Mouse (Mus musculus): ENCODE measurements at regions not wholly inside any gene's neighbourhood (a gene's known extent, or its start where the extent isn't known, plus 50 kb on each side); places are given as distances from the start of the nearest gene placed in this dataset.

DNA sequence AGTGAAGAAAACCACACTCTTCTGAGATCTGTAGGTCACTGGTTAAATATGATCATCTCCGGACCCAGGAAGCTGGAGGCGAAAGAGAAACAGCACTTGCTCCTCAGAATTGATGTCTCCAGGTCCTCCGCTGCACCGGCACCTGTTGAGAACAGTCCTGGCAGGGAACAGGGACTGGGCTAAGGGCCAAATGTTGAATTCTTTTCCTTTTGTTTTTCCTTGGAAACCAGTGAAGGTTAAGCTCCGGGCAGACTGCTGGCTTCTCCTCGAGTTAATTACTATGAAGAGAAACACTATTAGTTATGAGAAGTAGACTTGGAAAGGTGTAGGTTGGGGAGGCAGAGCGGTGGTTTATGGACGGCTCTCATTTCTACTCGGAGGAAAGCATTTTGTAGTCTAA lies 242.7 kb downstream of the Rngtt start:
- H3K4me1 ChIP-seq (ENCODE audit: control insufficient read depth): no peaks in the 10 kb centered on the region
- no peaks in the 10 kb centered on the region for H3K36me3 ChIP-seq (ENCODE audit: control insufficient read depth)
- no peak overlapping the region for H3K4me3 ChIP-seq (replicated peaks)
- TF ChIP-seq TAL1 (IDR thresholded peaks at IDR 0.05; ENCODE audit: low read length): no peak
- TF ChIP-seq GATA1 (IDR thresholded peaks at IDR 0.05; ENCODE audit: low read length): no peak
- H3K27me3 ChIP-seq (ENCODE audit: control insufficient read depth): peaks cover 11% of the 10 kb centered on the region
- no peaks in the 10 kb centered on the region for H3K9me3 ChIP-seq (ENCODE audit: control insufficient read depth, low read length)

DNA sequence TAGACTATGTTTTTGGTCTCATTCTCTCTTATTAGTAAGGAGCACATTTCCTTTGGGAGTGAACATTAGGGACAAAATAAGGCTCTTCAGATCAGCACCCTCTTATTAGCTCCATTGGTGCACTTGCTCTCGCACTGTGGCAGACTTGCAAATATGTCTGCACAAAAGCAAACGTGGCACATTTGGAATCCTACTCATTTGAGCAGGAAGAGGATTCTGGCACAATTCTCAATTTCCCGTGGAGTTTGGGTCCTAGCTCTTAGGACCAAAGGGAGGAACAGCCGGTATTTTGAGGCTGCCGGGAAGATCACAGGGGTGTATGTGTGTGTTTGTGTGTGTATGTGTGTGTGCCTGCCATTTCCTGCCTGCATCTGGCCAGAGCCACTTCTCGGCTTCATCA lies 244.5 kb downstream of the Rngtt start:
- TF ChIP-seq GATA1 (IDR thresholded peaks at IDR 0.05; ENCODE audit: low read length): no peak
- TF ChIP-seq TAL1 (IDR thresholded peaks at IDR 0.05; ENCODE audit: low read length): no peak
- Histone ChIP-seq H3K4me3 (replicated peaks) (no peak overlapping the region), H3K4me1 (ENCODE audit: control insufficient read depth) (no peaks in the 10 kb centered on the region), H3K36me3 (ENCODE audit: control insufficient read depth) (no peaks in the 10 kb centered on the region), H3K9me3 (ENCODE audit: control insufficient read depth, low read length) (no peaks in the 10 kb centered on the region), H3K27me3 (ENCODE audit: control insufficient read depth) (peaks cover 11% of the 10 kb centered on the region)

DNA sequence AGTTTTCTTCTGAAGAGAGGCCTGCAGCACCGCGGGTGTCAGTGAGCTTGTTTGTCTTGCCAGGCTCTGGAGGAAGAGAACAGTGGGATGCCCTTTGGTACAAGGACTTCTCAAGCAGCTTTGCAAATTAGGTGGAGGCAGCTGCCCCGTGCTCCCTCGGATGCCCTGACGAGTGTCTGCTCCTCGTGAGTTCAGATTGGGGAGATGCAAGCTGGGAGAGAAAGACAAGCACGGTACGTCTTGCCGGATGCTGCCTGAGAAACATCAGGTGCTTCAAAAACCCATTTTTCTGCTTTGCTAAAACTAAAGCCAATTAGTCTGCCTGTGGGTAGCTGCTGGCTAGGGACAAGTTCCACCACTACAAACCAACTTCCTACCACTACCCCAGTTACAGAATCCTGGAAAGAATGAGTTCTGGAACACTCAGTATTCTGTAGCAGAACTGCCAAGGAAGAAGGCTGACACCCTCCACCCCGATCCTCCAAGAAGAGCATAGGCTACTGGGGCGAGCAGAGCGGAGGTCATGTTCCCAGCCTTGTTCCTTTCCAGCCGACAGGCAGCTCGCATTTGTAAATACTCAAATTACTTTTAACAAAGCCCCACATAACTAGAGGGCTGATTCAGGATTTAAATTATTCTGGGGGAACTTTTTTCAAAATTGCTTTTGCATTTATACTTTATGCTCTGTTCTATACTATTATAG lies 245.3 kb downstream of the Rngtt start:
- Histone ChIP-seq H3K9me3 (ENCODE audit: control insufficient read depth, low read length) (no peaks in the 10 kb centered on the region), H3K4me3 (replicated peaks) (no peak overlapping the region), H3K27me3 (ENCODE audit: control insufficient read depth) (peaks cover 11% of the 10 kb centered on the region), H3K4me1 (ENCODE audit: control insufficient read depth) (no peaks in the 10 kb centered on the region), H3K36me3 (ENCODE audit: control insufficient read depth) (no peaks in the 10 kb centered on the region)
- TF ChIP-seq GATA1 (IDR thresholded peaks at IDR 0.05; ENCODE audit: low read length) (no peak), TAL1 (IDR thresholded peaks at IDR 0.05; ENCODE audit: low read length) (no peak)

DNA sequence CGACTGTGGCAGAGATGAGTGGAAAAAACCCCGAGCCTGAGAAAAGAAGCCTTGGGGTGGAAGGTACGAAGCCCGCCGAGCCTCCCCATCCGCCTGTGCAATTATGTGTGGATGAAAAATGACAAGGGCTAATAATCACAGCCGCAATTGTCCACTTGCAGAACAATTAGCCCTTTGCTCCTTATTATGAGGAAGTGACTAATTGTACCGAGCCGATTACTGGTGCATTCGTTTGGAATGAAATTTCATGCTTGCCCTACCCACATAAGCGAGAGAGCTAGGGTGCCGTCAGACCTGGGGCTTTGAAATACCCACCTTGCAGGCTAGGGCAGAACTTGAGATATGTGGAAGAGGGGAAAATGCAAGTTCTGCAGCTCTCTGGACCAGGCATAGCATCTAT lies 245.9 kb downstream of the Rngtt start:
- peaks cover 11% of the 10 kb centered on the region for H3K27me3 ChIP-seq (ENCODE audit: control insufficient read depth)
- H3K36me3 ChIP-seq (ENCODE audit: control insufficient read depth): no peaks in the 10 kb centered on the region
- no peak for TF ChIP-seq TAL1 (IDR thresholded peaks at IDR 0.05; ENCODE audit: low read length)
- TF ChIP-seq GATA1 (IDR thresholded peaks at IDR 0.05; ENCODE audit: low read length): no peak
- H3K4me3 ChIP-seq (replicated peaks): no peak overlapping the region
- no peaks in the 10 kb centered on the region for H3K4me1 ChIP-seq (ENCODE audit: control insufficient read depth)
- H3K9me3 ChIP-seq (ENCODE audit: control insufficient read depth, low read length): no peaks in the 10 kb centered on the region

DNA sequence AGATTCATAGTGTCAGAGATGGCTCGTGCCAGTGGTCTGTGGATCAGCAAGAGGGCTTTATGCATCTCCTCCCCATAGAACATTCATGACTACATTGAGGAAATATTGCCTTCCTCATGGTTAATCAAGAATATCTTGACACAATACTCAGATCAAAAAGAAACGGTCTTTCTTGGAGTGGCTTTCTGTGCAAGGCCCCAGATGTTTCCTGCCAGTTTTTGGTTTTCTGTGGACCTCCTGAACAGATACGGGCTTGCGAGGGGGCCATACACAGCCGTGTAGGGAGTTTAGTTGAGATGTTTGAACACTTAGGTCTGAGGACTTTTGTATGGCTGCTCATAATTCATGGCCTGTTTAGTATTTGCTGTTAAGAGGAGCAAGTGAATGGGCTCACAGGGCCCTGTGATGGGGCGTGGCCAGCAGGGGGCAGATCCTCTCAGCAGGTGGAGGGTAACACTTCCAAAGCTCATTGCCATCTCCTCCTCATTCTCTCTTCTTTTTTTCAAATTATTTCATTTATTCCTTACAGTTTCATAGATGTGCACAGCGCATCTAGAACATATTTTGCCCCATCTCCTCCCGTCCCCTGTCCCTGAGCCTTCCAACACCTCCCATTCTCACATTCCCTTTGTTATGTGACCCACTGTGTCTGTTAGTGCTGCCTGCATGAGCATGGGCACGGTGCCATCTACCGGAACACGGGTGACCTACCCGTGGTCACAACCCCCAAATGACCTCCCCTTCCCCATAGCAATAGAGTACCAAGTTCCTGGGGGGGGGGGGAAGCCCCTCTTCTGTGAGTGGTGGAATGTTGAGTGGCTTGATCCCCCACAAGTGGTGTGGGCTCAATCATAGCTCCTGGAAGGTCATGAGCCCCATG lies 246.8 kb downstream of the Rngtt start:
- H3K9me3 ChIP-seq (ENCODE audit: control insufficient read depth, low read length): no peaks in the 10 kb centered on the region

DNA sequence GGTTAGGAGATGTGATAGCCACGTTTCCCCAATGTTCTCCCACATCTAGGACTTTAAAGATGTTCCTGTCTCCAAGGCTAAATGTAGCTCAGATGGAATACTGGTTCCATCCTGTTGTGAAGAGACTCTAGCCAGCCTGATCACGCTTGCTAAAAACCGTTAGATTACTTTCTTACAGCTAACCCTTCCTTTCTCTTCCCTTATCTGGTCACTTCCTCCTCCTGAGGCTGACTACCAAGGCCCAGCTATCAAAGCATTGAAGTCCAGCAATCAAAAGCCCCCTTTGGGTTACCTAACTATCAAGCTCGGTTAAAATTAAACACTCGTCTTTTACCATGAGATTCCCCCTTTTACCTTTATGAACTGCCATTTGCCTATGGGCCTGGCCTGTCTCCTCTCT lies 260.2 kb downstream of the Rngtt start:
- Histone ChIP-seq H3K9me3 (ENCODE audit: control insufficient read depth, low read length) (no peaks in the 10 kb centered on the region), H3K36me3 (ENCODE audit: control insufficient read depth) (no peaks in the 10 kb centered on the region), H3K4me1 (ENCODE audit: control insufficient read depth) (no peaks in the 10 kb centered on the region), H3K4me3 (replicated peaks) (no peak overlapping the region), H3K27me3 (ENCODE audit: control insufficient read depth) (no peaks in the 10 kb centered on the region)
- TF ChIP-seq GATA1 (IDR thresholded peaks at IDR 0.05; ENCODE audit: low read length) (no peak), TAL1 (IDR thresholded peaks at IDR 0.05; ENCODE audit: low read length) (no peak)

More for the DNA sequence above, 246.8 kb downstream of the Rngtt start:
- Histone ChIP-seq H3K27me3 (ENCODE audit: control insufficient read depth) (peaks cover 11% of the 10 kb centered on the region), H3K4me3 (replicated peaks) (no peak overlapping the region), H3K36me3 (ENCODE audit: control insufficient read depth) (no peaks in the 10 kb centered on the region), H3K4me1 (ENCODE audit: control insufficient read depth) (no peaks in the 10 kb centered on the region)
- no peak for TF ChIP-seq GATA1 (IDR thresholded peaks at IDR 0.05; ENCODE audit: low read length)
- no peak for TF ChIP-seq TAL1 (IDR thresholded peaks at IDR 0.05; ENCODE audit: low read length)

DNA sequence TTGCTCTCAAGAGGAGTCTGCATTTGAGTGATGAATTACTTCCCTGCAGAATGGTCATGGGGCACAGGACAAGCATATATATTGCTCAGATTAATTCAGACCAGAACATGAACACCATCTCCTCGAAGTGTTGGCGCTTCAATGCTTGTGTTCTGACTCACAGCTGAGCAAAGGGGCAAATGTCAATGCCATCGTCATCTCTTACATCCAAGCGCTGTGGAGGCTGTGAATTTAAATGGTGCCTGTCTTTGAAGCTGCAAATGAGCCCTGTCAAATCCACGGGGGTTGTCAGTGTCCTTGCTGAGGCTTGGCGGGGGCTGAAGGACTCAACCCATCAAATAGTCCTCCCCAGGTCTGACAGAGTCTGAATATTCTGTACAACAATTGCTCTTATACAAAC lies 261.2 kb downstream of the Rngtt start:
- no peak for TF ChIP-seq GATA1 (IDR thresholded peaks at IDR 0.05; ENCODE audit: low read length)
- TF ChIP-seq TAL1 (IDR thresholded peaks at IDR 0.05; ENCODE audit: low read length): no peak
- Histone ChIP-seq H3K27me3 (ENCODE audit: control insufficient read depth) (no peaks in the 10 kb centered on the region), H3K9me3 (ENCODE audit: control insufficient read depth, low read length) (no peaks in the 10 kb centered on the region), H3K4me1 (ENCODE audit: control insufficient read depth) (no peaks in the 10 kb centered on the region), H3K36me3 (ENCODE audit: control insufficient read depth) (no peaks in the 10 kb centered on the region), H3K4me3 (replicated peaks) (no peak overlapping the region)

DNA sequence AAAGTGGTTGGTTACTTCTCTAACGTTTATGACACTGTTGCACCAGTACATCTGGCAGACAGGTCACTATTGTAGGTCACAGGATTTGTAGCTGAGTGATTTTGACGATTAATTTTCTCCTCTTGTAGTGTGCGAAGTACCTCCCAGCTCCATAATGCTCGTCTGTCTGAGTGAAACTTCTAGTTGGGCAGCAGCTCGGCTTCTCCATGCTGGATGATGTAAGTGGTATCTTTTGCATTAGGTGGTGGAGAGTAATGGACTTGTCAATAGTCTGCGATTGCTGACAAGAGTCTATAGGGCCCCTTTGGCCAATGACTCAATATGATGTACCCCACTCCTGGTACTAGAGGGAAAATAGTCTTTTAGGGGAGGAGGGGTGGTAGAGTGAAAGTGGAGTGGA lies 267.5 kb downstream of the Rngtt start:
- no peaks in the 10 kb centered on the region for H3K36me3 ChIP-seq (ENCODE audit: control insufficient read depth)
- H3K27me3 ChIP-seq (ENCODE audit: control insufficient read depth): no peaks in the 10 kb centered on the region
- no peak overlapping the region for H3K4me3 ChIP-seq (replicated peaks)
- H3K9me3 ChIP-seq (ENCODE audit: control insufficient read depth, low read length): 0 out of 2 replicates have a peak, but pooled peaks cover 5% of the 10 kb centered on the region
- TF ChIP-seq TAL1 (IDR thresholded peaks at IDR 0.05; ENCODE audit: low read length) (no peak), GATA1 (IDR thresholded peaks at IDR 0.05; ENCODE audit: low read length) (no peak)
- no peaks in the 10 kb centered on the region for H3K4me1 ChIP-seq (ENCODE audit: control insufficient read depth)

DNA sequence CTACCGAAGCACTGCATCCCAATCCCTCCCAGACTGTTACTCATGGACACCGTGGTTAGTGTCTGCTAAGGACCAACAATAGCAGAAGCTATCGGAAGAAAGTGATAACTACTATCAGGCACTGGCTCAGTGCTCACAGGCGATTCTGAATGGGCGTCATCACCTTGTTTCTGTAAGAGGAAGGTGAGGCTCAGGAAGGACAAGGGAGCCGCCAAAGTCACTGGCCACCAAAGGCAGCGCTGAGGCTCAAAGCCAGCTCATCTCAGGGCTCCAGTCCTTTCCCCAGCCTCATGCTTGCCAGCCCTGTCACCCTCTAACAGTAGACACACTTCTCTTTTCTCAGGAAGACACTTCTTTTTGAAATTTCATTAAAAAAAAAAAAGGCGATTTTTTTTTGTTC lies 270.4 kb downstream of the Rngtt start:
- no peak overlapping the region for H3K4me3 ChIP-seq (replicated peaks)
- TF ChIP-seq TAL1 (IDR thresholded peaks at IDR 0.05; ENCODE audit: low read length): no peak
- no peak for TF ChIP-seq GATA1 (IDR thresholded peaks at IDR 0.05; ENCODE audit: low read length)
- H3K9me3 ChIP-seq (ENCODE audit: control insufficient read depth, low read length): 0 out of 2 replicates have a peak, but pooled peaks cover 5% of the 10 kb centered on the region
- no peaks in the 10 kb centered on the region for H3K36me3 ChIP-seq (ENCODE audit: control insufficient read depth)
- H3K27me3 ChIP-seq (ENCODE audit: control insufficient read depth): no peaks in the 10 kb centered on the region
- H3K4me1 ChIP-seq (ENCODE audit: control insufficient read depth): no peaks in the 10 kb centered on the region
